Mouse (Mus musculus): ENCODE measurements around the gene Dnah6. TPM values are rescaled to one million over a fixed set of nuclear protein-coding genes. Genes with fewer than 3 reads are reported as not detected.
A peak's percentile ranks its signal among the peaks of the same experiment; 100 is the strongest.

The Dnah6 gene
- polyA plus RNA-seq, 1 experiment from 2014 or later: 0.37 TPM

DNA sequence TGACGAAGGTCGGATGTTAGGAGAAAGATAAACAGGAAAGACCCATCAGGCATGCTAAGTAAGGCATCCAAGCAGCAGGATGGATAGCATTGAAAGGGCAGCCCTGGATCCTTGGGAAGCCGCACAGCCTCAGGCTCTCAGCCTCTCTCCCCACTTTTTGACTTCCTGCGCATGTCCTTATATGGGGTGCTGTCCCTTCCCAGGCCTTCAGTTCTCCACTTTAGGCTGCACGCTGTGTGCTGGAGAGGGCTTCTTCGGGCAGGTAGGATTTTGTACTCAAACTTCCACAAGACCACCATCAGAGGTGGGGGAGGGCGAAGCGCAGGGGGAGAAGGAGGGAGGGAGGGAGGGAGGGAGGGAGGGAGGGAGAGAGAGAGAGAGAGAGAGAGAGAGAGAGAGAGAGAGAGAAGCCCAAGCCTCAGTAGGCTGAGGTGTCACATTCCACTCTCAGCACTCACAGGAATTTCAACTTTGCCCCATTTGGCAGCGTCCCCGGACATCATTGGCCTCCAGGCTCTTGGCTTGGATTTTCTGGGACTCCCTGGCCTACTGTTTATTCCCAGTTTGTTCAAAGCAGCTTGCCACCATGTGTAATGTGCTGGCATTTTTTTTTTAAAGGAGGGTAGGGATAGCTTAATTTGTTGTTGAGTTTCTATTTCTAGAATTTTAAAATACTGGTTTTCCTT lies 1.5 kb upstream of the Dnah6 start:
- H3K36me3 ChIP-seq: no peaks in the 10 kb centered on the region
- H3K27ac ChIP-seq (replicated peaks): no peak overlapping the region
- no peak overlapping the region for H3K4me2 ChIP-seq (replicated peaks)
- no peak overlapping the region for H3K4me3 ChIP-seq
- no peaks in the 10 kb centered on the region for H3K27me3 ChIP-seq
- no peak overlapping the region for H3K9ac ChIP-seq (replicated peaks)
- peaks cover 11% of the 10 kb centered on the region for H3K4me1 ChIP-seq
- no peaks in the 10 kb centered on the region for H3K9me3 ChIP-seq
- no peak for ATAC-seq (replicated peaks)
- 18% methylated on average over 10 of the region's 10 CpGs for WGBS

DNA sequence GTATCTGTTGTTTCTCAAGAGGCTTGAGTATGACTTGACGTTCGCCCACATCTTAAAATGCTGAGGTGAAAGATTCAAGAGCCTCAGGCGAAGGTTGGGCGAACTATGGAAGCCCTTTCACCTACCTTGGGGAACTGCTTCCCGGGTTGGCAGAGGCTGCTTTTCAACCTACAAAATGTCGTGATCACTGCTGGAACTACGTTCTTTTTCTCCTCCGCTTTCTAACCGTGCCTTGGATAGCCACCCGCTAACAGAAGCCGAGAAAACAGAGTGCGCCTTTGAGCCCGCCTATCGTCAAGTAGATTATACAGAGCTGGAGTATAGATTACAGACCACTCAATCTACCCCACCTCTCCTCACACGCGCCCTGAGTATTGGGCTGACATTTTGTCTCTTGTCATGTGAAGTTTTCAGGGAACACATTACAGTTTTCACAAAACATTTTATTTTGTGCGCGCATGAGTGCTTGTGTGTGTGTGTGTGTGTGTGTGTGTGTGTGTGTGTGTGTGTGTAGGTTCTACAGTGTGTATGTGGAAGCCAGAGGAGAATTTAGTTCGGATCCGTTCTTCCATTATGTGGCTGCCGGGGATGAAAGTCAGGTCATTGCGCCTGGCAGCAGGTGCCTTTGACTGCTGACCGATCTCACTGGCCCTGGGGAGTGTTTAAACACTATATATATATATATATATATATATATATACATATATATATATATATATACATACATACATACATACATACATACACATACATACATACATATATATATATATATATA lies 696 bp upstream of the Dnah6 start:
- Histone ChIP-seq H3K27ac (replicated peaks) (peak overlapping the region; percentile 51; the same call in 1 of the 2 replicates), H3K27me3 (no peaks in the 10 kb centered on the region), H3K4me2 (replicated peaks) (peak overlapping the region; percentile 61), H3K4me1 (peaks cover 11% of the 10 kb centered on the region), H3K9me3 (no peaks in the 10 kb centered on the region), H3K4me3 (peak overlapping the region; percentile 42), H3K9ac (replicated peaks) (peak overlapping the region; percentile 31), H3K36me3 (no peaks in the 10 kb centered on the region)
- WGBS: 26% methylated on average over 23 of the region's 23 CpGs
- peak; percentile 79 for ATAC-seq (replicated peaks)

DNA sequence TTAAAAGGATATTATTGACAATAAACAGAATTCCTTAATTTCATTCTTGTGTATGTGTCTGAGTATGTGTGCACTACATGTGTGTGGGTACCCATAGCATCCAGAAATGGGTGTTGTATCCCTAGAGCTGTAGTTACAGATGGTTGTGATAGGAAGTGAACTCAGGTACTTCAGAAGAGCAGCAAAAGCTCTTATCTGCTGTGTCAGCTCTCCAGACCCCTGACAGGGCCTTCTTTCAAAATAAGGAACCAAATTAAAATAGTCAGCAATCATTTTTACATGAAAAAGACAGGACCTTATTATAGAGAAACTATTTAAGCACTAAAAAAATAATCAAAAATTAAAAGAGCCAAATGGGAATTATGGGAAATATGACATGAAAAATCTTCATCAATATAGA lies 9.8 kb downstream of the Dnah6 start:
- no peak for ATAC-seq (replicated peaks)
- no peaks in the 10 kb centered on the region for H3K9me3 ChIP-seq
- H3K27ac ChIP-seq (replicated peaks): no peak overlapping the region
- H3K4me3 ChIP-seq: no peak overlapping the region
- H3K4me1 ChIP-seq: no peaks in the 10 kb centered on the region
- H3K27me3 ChIP-seq: no peaks in the 10 kb centered on the region
- H3K4me2 ChIP-seq (replicated peaks): no peak overlapping the region
- no peak overlapping the region for H3K9ac ChIP-seq (replicated peaks)
- no peaks in the 10 kb centered on the region for H3K36me3 ChIP-seq

DNA sequence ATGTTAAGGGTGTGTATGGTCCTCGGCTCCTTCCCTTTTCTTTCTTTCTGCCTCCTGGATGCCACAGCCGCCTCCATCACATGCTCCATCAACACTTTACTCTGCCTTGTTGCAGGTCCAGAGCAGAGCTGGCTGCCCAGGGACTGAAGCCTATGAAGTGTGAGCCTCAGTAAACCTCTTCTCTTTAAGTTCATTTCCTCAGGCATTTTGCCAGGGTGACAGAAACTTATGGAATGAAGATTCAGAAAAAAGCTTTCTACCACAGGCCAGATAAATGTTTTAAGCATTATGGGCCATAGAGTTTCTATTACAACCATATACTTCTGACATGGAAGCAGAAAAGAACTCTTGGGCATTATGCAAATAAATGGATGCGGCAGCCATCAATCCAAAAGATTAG lies 10.4 kb downstream of the Dnah6 start:
- no peak overlapping the region for H3K4me3 ChIP-seq
- 95% methylated on average over 3 of the region's 3 CpGs for WGBS

DNA sequence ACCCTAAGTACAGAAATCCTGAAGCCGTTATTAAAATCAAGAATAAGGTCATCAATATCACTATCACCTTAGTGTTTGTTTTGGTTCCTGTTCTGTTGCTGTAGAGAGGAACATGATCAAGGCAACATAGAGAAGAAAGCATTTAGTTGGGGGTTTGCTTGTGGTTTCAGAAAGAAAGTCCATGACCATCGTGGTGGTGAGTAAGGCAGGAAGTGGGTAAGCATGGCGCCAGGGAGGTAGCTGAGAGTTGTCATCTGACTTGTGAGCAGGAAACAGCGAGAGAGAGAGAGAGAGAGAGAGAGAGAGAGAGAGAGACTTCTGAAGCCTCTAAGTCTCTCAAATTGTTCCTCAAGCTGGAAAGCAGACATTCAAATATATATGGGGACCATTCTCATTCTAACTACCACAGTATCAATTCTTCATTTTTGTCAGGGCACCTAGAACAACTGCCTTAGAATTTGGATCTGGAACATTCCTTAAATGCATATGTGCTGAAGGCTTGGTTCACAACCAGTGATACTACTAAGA lies 10.9 kb downstream of the Dnah6 start:
- Histone ChIP-seq H3K4me1 (no peaks in the 10 kb centered on the region), H3K4me2 (replicated peaks) (no peak overlapping the region), H3K36me3 (no peaks in the 10 kb centered on the region), H3K9me3 (no peaks in the 10 kb centered on the region), H3K27me3 (no peaks in the 10 kb centered on the region), H3K4me3 (no peak overlapping the region), H3K9ac (replicated peaks) (no peak overlapping the region), H3K27ac (replicated peaks) (no peak overlapping the region)
- no peak for ATAC-seq (replicated peaks)
- 82% methylated on average over 4 of the region's 4 CpGs for WGBS

More for the DNA sequence above, 10.4 kb downstream of the Dnah6 start:
- no peak for ATAC-seq (replicated peaks)
- no peak overlapping the region for H3K4me2 ChIP-seq (replicated peaks)
- H3K27me3 ChIP-seq: no peaks in the 10 kb centered on the region
- no peaks in the 10 kb centered on the region for H3K4me1 ChIP-seq
- H3K9ac ChIP-seq (replicated peaks): no peak overlapping the region
- H3K36me3 ChIP-seq: no peaks in the 10 kb centered on the region
- H3K27ac ChIP-seq (replicated peaks): no peak overlapping the region
- no peaks in the 10 kb centered on the region for H3K9me3 ChIP-seq

DNA sequence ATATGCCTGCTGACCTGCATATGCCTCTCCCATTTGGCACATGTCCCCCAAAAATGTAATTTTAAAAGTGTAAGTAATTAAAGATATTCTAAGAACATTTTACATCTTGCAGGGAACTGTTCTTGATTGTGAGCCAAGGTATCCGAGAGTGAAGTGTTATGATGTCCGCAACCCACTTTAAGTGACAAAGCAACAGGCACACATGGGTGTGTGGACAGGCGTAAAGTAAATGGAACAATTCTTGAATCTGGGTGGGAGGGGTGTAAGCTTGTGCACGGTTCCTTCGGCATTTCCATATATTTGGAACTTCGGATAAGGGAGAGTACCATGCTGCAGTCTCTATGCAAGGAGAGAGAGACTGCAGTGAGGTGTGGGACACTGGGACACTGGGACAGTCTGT lies 11.9 kb downstream of the Dnah6 start:
- no peaks in the 10 kb centered on the region for H3K36me3 ChIP-seq
- H3K27me3 ChIP-seq: no peaks in the 10 kb centered on the region
- no peak overlapping the region for H3K4me2 ChIP-seq (replicated peaks)
- H3K9ac ChIP-seq (replicated peaks): no peak overlapping the region
- no peak overlapping the region for H3K27ac ChIP-seq (replicated peaks)
- 86% methylated on average over 6 of the region's 6 CpGs for WGBS
- no peaks in the 10 kb centered on the region for H3K9me3 ChIP-seq
- ATAC-seq (replicated peaks): no peak
- no peak overlapping the region for H3K4me3 ChIP-seq
- H3K4me1 ChIP-seq: no peaks in the 10 kb centered on the region

DNA sequence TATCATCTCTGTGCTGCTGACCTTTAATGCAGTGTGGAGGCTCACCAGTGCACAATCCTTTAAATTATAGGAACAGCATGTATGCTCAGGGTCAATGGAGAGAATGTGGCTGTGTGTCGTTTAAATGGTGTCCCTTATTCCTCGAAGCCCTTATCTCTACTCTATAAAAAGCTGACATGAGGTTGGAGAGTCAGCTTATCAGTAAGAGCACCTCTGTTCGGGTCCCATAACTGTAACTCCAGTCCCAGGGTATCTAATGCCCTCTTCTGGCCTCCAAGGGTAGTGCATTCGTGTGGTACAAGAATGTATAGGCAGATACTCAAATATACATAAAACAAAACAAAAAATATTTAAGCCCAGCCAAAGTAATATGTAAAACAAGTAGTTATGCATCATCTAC lies 16.5 kb downstream of the Dnah6 start:
- Histone ChIP-seq H3K4me3 (no peak overlapping the region), H3K27ac (replicated peaks) (no peak overlapping the region), H3K9me3 (no peaks in the 10 kb centered on the region), H3K27me3 (no peaks in the 10 kb centered on the region), H3K36me3 (no peaks in the 10 kb centered on the region), H3K9ac (replicated peaks) (no peak overlapping the region), H3K4me2 (replicated peaks) (no peak overlapping the region), H3K4me1 (no peaks in the 10 kb centered on the region)
- ATAC-seq (replicated peaks): no peak
- 80% methylated on average over 4 of the region's 4 CpGs for WGBS

DNA sequence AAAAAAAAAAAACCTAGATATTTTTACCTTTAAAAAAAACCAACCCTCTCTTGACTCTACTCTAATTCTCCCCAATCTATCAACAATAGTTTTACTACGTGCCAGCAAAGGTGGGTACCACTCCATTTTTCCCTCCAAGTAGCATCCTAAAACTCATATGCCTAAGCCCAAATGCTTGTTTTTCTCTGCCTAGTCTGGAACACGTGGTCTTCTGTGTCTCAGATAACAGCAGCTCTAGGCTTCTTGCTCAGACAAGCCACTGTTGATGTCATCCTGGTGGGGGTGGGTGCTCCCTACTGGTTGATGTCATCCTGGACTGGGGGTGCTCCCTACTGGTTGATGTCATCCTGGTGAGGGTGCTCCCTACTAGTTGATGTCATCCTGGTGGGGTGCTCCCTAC lies 17.7 kb downstream of the Dnah6 start:
- no peak overlapping the region for H3K4me3 ChIP-seq
- 89% methylated on average over 2 of the region's 2 CpGs for WGBS
- H3K4me2 ChIP-seq (replicated peaks): no peak overlapping the region
- H3K9ac ChIP-seq (replicated peaks): no peak overlapping the region
- H3K27me3 ChIP-seq: no peaks in the 10 kb centered on the region
- ATAC-seq (replicated peaks): no peak
- no peak overlapping the region for H3K27ac ChIP-seq (replicated peaks)
- no peaks in the 10 kb centered on the region for H3K4me1 ChIP-seq
- no peaks in the 10 kb centered on the region for H3K9me3 ChIP-seq
- H3K36me3 ChIP-seq: no peaks in the 10 kb centered on the region

DNA sequence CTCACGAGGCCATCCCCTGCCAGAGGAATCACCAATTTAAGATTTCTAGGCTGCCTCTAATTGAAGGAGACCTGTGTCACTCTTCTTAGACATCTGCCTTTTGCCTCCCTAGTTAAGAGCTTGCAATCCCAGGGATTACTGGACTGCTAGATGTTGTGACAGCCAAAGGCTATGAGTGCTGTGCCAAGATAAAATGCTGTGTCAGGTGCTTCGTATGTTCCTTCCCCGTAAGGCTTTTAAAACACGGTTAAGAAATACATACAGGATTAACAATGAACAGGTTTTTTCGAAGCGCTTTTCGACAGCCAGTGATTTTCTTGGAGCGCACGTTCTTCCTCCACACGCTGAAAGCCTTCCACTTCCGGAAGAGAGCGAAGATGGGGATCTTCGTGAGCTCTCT lies 26.2 kb downstream of the Dnah6 start:
- ATAC-seq (replicated peaks): no peak
- Histone ChIP-seq H3K27me3 (no peaks in the 10 kb centered on the region), H3K27ac (replicated peaks) (no peak overlapping the region), H3K36me3 (no peaks in the 10 kb centered on the region), H3K4me2 (replicated peaks) (no peak overlapping the region), H3K4me3 (no peak overlapping the region), H3K9ac (replicated peaks) (no peak overlapping the region), H3K4me1 (no peaks in the 10 kb centered on the region), H3K9me3 (no peaks in the 10 kb centered on the region)
- WGBS: 94% methylated on average over 13 of the region's 13 CpGs

DNA sequence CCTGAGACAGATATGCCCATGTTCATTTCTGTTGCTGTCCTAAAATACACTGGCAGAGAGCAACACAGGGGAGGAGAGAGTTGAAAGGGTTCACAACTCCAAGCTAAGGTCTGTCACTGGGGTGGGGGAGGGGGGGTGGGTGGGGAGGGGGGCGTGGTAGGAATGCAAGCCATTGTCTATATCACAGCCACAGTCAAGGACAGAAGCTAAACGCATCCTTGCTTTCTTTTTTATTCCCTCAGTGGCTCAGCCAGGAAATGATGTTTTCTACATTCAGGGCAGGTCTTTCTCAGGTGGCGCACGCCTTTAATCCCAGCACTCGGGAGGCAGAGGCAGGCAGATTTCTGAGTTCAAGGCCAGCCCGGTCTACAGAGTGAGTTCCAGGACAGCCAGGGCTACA lies 30.7 kb downstream of the Dnah6 start:
- ATAC-seq (replicated peaks): no peak
- Histone ChIP-seq H3K4me3 (no peak overlapping the region), H3K4me1 (no peaks in the 10 kb centered on the region), H3K36me3 (no peaks in the 10 kb centered on the region), H3K9ac (replicated peaks) (no peak overlapping the region), H3K27ac (replicated peaks) (no peak overlapping the region), H3K4me2 (replicated peaks) (no peak overlapping the region), H3K27me3 (no peaks in the 10 kb centered on the region), H3K9me3 (no peaks in the 10 kb centered on the region)
- 72% methylated on average over 6 of the region's 6 CpGs for WGBS

DNA sequence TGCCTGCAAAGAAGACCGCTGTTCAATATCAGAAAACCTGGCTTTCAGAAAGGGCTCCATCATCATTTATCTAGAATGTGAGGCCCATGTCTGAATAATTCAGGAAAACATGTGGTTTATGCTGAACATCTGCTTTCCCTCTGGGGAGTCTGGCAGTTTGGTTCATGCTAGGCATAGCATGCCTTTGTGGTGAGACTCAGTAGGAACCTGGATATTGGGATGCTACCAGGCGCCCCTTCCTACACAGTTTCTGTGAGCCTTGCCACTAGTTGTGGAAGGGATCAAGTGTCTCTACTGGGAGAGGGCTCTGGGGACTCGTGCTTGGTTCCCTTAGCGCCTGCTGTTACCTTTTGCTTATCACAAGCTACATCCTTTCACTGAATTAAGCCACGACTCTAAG lies 37.2 kb downstream of the Dnah6 start:
- no peak overlapping the region for H3K4me3 ChIP-seq
- no peak overlapping the region for H3K4me2 ChIP-seq (replicated peaks)
- no peak for ATAC-seq (replicated peaks)
- no peaks in the 10 kb centered on the region for H3K36me3 ChIP-seq
- H3K4me1 ChIP-seq: no peaks in the 10 kb centered on the region
- 85% methylated on average over 5 of the region's 5 CpGs for WGBS
- H3K27me3 ChIP-seq: no peaks in the 10 kb centered on the region
- H3K9me3 ChIP-seq: no peaks in the 10 kb centered on the region
- no peak overlapping the region for H3K27ac ChIP-seq (replicated peaks)
- no peak overlapping the region for H3K9ac ChIP-seq (replicated peaks)

DNA sequence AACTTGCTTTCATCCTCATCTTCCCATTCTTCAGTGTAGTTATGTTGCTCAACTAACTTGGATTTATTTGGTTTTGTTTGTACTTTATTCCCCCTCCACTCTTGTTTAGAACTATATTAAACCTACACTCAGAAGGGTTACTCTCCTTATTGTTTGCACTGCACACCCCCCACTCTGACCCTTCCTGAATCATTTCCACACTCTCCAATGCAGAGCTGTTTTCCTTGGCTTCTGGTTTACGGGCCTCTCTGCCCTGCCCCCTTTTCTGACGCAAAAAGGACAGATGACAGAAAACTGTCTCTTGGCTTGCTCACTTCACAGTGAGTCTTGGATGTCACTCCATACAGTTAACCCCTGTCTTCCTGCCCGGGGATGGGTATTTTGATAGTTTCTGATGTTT lies 38.5 kb downstream of the Dnah6 start:
- Histone ChIP-seq H3K4me1 (no peaks in the 10 kb centered on the region), H3K4me3 (no peak overlapping the region), H3K9ac (replicated peaks) (no peak overlapping the region), H3K27ac (replicated peaks) (no peak overlapping the region), H3K9me3 (no peaks in the 10 kb centered on the region), H3K27me3 (no peaks in the 10 kb centered on the region), H3K4me2 (replicated peaks) (no peak overlapping the region), H3K36me3 (no peaks in the 10 kb centered on the region)
- 70% methylated on average over 3 of the region's 3 CpGs for WGBS
- no peak for ATAC-seq (replicated peaks)

Measured in forebrain, embryonic 15.5 days (tissue).